Mouse (Mus musculus): ENCODE results near the gene Gna15. TPM values are rescaled to one million over a fixed set of nuclear protein-coding genes. Genes with fewer than 3 reads are reported as not detected.

The Gna15 gene
- total and polyA plus RNA-seq, 3 experiments: 1.1 to 2.2 (median 1.4) TPM

GRCm38 (mm10) chr10:81523570-81523969 is 455 bp downstream of the Gna15 start:
- DNase-seq: peak; percentile 3

- peak; percentile 7 for DNase-seq
Observed at GRCm38 (mm10) chr10:81523142-81523541, 883 bp downstream of the Gna15 start.

GRCm38 (mm10) chr10:81519978-81520365 is 4.1 kb downstream of the Gna15 start:
- DNase-seq: no peak

GRCm38 (mm10) chr10:81519227-81519977 is 4.6 kb downstream of the Gna15 start:
- DNase-seq: peak; percentile 16

GRCm38 (mm10) chr10:81518546-81518945 is 5.5 kb downstream of the Gna15 start:
- peak; percentile 74 for DNase-seq

GRCm38 (mm10) chr10:81517227-81517626 is 6.8 kb downstream of the Gna15 start:
- DNase-seq: no peak

- DNase-seq: no peak
Observed at GRCm38 (mm10) chr10:81513798-81514197, 10.2 kb downstream of the Gna15 start.

- no peak for DNase-seq
Observed at GRCm38 (mm10) chr10:81510246-81510810, 13.7 kb downstream of the Gna15 start.

- DNase-seq: no peak
Observed at GRCm38 (mm10) chr10:81507691-81508489, 16.1 kb downstream of the Gna15 start.

- no peak for DNase-seq
Observed at GRCm38 (mm10) chr10:81507095-81507494, 16.9 kb downstream of the Gna15 start.

- no peak for DNase-seq
Observed at GRCm38 (mm10) chr10:81505016-81505664, 18.9 kb downstream of the Gna15 start.

GRCm38 (mm10) chr10:81502658-81503057 is 21.4 kb downstream of the Gna15 start:
- peak; percentile 89 for DNase-seq

GRCm38 (mm10) chr10:81501863-81502262 is 22.2 kb downstream of the Gna15 start:
- DNase-seq: no peak

- DNase-seq: no peak
Observed at GRCm38 (mm10) chr10:81500032-81500431, 24.0 kb downstream of the Gna15 start, which contains the start of gene S1pr4. Gene S1pr4 (minus strand): TSS chr10:81500132.

GRCm38 (mm10) chr10:81499250-81499901 is 24.6 kb downstream of the Gna15 start:
- DNase-seq: peak; percentile 46

- no peak for DNase-seq
Observed at GRCm38 (mm10) chr10:81498316-81499249, 25.4 kb downstream of the Gna15 start.

GRCm38 (mm10) chr10:81497401-81498270 is 26.4 kb downstream of the Gna15 start:
- no peak for DNase-seq

- DNase-seq: no peak
Observed at GRCm38 (mm10) chr10:81496969-81497368, 27.1 kb downstream of the Gna15 start.

- DNase-seq: peak; percentile 98
Observed at GRCm38 (mm10) chr10:81496264-81496901, 27.6 kb downstream of the Gna15 start, which contains the start of gene Ncln. Gene Ncln (minus strand): TSS chr10:81496392.
